ENCODE assay signal across 8 mouse cellular contexts in the genomic region with DNA sequence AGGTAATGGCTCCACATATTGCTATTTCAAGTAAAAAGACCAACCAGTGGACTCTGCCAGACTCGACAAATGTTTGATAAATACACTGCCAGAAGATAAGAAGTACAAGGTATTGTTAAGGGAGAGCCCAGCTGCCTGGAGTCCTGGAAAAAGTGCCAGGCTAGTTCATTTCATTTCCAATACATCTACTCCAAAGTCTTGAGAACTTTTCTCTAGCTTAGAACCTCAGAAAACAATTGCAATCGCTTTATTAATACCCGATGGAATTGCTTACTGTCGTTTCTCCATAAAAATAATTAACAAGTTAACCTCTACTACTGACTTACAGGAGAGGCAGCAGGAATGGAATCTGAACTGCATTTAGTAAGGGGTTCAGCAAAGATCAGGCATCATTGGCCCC. TPM values are rescaled to one million over a fixed set of nuclear protein-coding genes. Genes with fewer than 3 reads are reported as not detected.
A peak's percentile ranks its signal among the peaks of the same experiment; 100 is the strongest.
DNase-seq lines count a peak whose midpoint lies in the region; ATAC-seq and TF ChIP-seq lines count a peak whose summit lies in the region.

No protein-coding gene starts in this region.

- peaks cover 22% of the 10 kb centered on the region for H3K4me1 ChIP-seq in heart, embryonic 13.5 days
- H3K4me1 ChIP-seq in embryonic facial prominence, embryonic 11.5 days (ENCODE audit: control insufficient read depth, insufficient read depth, low read length) = no peaks in the 10 kb centered on the region
- H3K4me1 ChIP-seq in hindbrain, embryonic 16.5 days (ENCODE audit: control insufficient read depth, insufficient read depth, low read depth, low read length) = peaks cover 9% of the 10 kb centered on the region
- peaks cover 41% of the 10 kb centered on the region for H3K4me1 ChIP-seq in midbrain, embryonic 13.5 days (replicated peaks)
- no peaks in the 10 kb centered on the region for H3K4me1 ChIP-seq in kidney, adult 2 months (ENCODE audit: control insufficient read depth, insufficient read depth, low read length)

- H3K9ac ChIP-seq in heart, embryonic 13.5 days = peak overlapping the region; percentile 80; the same call in 1 of the 2 replicates
- H3K9ac ChIP-seq in embryonic facial prominence, embryonic 11.5 days (replicated peaks; ENCODE audit: low read length) = no peak overlapping the region
- H3K9ac ChIP-seq in hindbrain, embryonic 16.5 days (ENCODE audit: low read depth, low read length) = no peak overlapping the region
- peak overlapping the region; percentile 91 for H3K9ac ChIP-seq in midbrain, embryonic 13.5 days (replicated peaks)

- H3K27me3 ChIP-seq in heart, embryonic 13.5 days (replicated peaks) = peaks cover 58% of the 10 kb centered on the region
- peaks cover 3% of the 10 kb centered on the region; the same call in 1 of the 2 replicates for H3K27me3 ChIP-seq in embryonic facial prominence, embryonic 11.5 days (ENCODE audit: control insufficient read depth, insufficient read depth, low read length)
- peaks cover 8% of the 10 kb centered on the region; the same call in 1 of the 2 replicates for H3K27me3 ChIP-seq in hindbrain, embryonic 16.5 days (replicated peaks; ENCODE audit: control insufficient read depth, insufficient read depth, low read length)
- H3K27me3 ChIP-seq in midbrain, embryonic 13.5 days = peaks cover 39% of the 10 kb centered on the region
- H3K27me3 ChIP-seq in kidney, adult 2 months (replicated peaks; ENCODE audit: control insufficient read depth, insufficient read depth, low read length) = no peaks in the 10 kb centered on the region; the same call in 1 of the 2 replicates

- peak overlapping the region; percentile 97 for H3K4me2 ChIP-seq in heart, embryonic 13.5 days
- H3K4me2 ChIP-seq in embryonic facial prominence, embryonic 11.5 days (ENCODE audit: low read depth, low read length) = peak overlapping the region; percentile 91
- H3K4me2 ChIP-seq in hindbrain, embryonic 16.5 days (ENCODE audit: low read length) = peak overlapping the region; percentile 91
- H3K4me2 ChIP-seq in midbrain, embryonic 13.5 days (replicated peaks) = peak overlapping the region; percentile 92

- no peaks in the 10 kb centered on the region for H3K36me3 ChIP-seq in heart, embryonic 13.5 days
- no peaks in the 10 kb centered on the region for H3K36me3 ChIP-seq in embryonic facial prominence, embryonic 11.5 days (replicated peaks; ENCODE audit: control insufficient read depth, insufficient read depth, low read depth, low read length)
- H3K36me3 ChIP-seq in hindbrain, embryonic 16.5 days (ENCODE audit: control insufficient read depth, insufficient read depth, low read length) = no peaks in the 10 kb centered on the region
- H3K36me3 ChIP-seq in midbrain, embryonic 13.5 days = no peaks in the 10 kb centered on the region
- H3K36me3 ChIP-seq in kidney, adult 2 months (ENCODE audit: control insufficient read depth, insufficient read depth, low read length) = no peaks in the 10 kb centered on the region

- no peaks in the 10 kb centered on the region for H3K9me3 ChIP-seq in heart, embryonic 13.5 days
- H3K9me3 ChIP-seq in embryonic facial prominence, embryonic 11.5 days (replicated peaks; ENCODE audit: control insufficient read depth, low read length) = no peaks in the 10 kb centered on the region
- no peaks in the 10 kb centered on the region for H3K9me3 ChIP-seq in hindbrain, embryonic 16.5 days (ENCODE audit: control insufficient read depth, low read length)
- H3K9me3 ChIP-seq in midbrain, embryonic 13.5 days = no peaks in the 10 kb centered on the region

- H3K4me3 ChIP-seq in heart, embryonic 13.5 days = peak overlapping the region; percentile 81
- peak overlapping the region; percentile 73 for H3K4me3 ChIP-seq in embryonic facial prominence, embryonic 11.5 days (ENCODE audit: low read depth, low read length)
- H3K4me3 ChIP-seq in hindbrain, embryonic 16.5 days (ENCODE audit: low read length) = peak overlapping the region; percentile 86
- H3K4me3 ChIP-seq in midbrain, embryonic 13.5 days (replicated peaks) = peak overlapping the region; percentile 71
- H3K4me3 ChIP-seq in kidney, adult 2 months (ENCODE audit: insufficient read depth, low read depth, low read length) = no peak overlapping the region

- WGBS in heart, embryonic 13.5 days = 6% methylated on average over 4 of the region's 4 CpGs
- 10% methylated on average over 4 of the region's 4 CpGs for WGBS in embryonic facial prominence, embryonic 11.5 days
- 10% methylated on average over 4 of the region's 4 CpGs for WGBS in hindbrain, embryonic 16.5 days
- WGBS in midbrain, embryonic 13.5 days = 3% methylated on average over 4 of the region's 4 CpGs
- WGBS in kidney, adult 2 months = 15% methylated on average over 4 of the region's 4 CpGs

- intact Hi-C loops in heart, postnatal 10 days (cut with DNase I) = loop anchor here (5.0 to 10.0 kb wide), 2 partner anchors 150 to 287 kb away; no protein-coding TSS in a partner anchor

- no peak for TF ChIP-seq POLR2A in kidney, adult 2 months (IDR thresholded peaks at IDR 0.05; ENCODE audit: low read depth, low read length)

- TF ChIP-seq CTCF in kidney, adult 2 months (conservative IDR thresholded peaks at IDR 0.05; ENCODE audit: insufficient read depth, insufficient read length, low read depth, low read length) = no peak

- no peak for DNase-seq in heart, postnatal 10 days
- no peak for DNase-seq in embryonic facial prominence, embryonic 11.5 days (ENCODE audit: low spot score)
- no peak for DNase-seq in gastrocnemius, adult 18-20 months (ENCODE audit: low spot score)
- no peak for DNase-seq in kidney, adult 2 months

- ATAC-seq in heart, embryonic 13.5 days (ENCODE audit: extremely low read depth, insufficient number of reproducible peaks, low FRiP score, low TSS enrichment) = no peak
- ATAC-seq in embryonic facial prominence, embryonic 11.5 days (replicated peaks; ENCODE audit: insufficient number of reproducible peaks, low FRiP score, low TSS enrichment, low read depth) = no peak
- no peak for ATAC-seq in hindbrain, embryonic 16.5 days
- no peak for ATAC-seq in midbrain, embryonic 13.5 days
- no peak for ATAC-seq in granulocyte monocyte progenitor cell, adult 5-6 weeks (replicated peaks; ENCODE audit: poor library complexity, severe bottlenecking)

- no peak overlapping the region for H3K27ac ChIP-seq in heart, embryonic 13.5 days (replicated peaks)
- H3K27ac ChIP-seq in embryonic facial prominence, embryonic 11.5 days (replicated peaks; ENCODE audit: low read depth, low read length) = no peak overlapping the region
- no peak overlapping the region for H3K27ac ChIP-seq in hindbrain, embryonic 16.5 days (ENCODE audit: low read depth, low read length)
- H3K27ac ChIP-seq in midbrain, embryonic 13.5 days = peak overlapping the region; percentile 92
- H3K27ac ChIP-seq in kidney, adult 2 months (ENCODE audit: insufficient read depth, low read depth, low read length) = no peak overlapping the region

RNA-seq across cellular contexts. Expression of gene Tenm3, which starts 1.7 kb away (rescaled TPM):
- 7.0 and 7.1 TPM in 2 replicates for polyA plus RNA-seq in heart, embryonic 13.5 days (2015; fragmentation: Nextera tagmentation; extraction: Ambion mirVana)
- 1 to 10 TPM; 8.3 to 8.7 TPM for total RNA-seq in heart, postnatal 10 days (2021)
- polyA plus RNA-seq in embryonic facial prominence, embryonic 11.5 days (2014; fragmentation: Nextera tagmentation; extraction: Ambion mirVana) = 47.0 and 49.2 TPM in 2 replicates
- 24.2 and 26.1 TPM in 2 replicates for polyA plus RNA-seq in hindbrain, embryonic 16.5 days (2015; fragmentation: Nextera tagmentation; extraction: Ambion mirVana)
- 41.3 and 57.1 TPM in 2 replicates for polyA plus RNA-seq in midbrain, embryonic 13.5 days (2015; fragmentation: Nextera tagmentation; extraction: Ambion mirVana)
- total RNA-seq in granulocyte monocyte progenitor cell, adult 5-6 weeks (2014; fragmentation: Nextera tagmentation) = not detected in 2 replicates
- total RNA-seq in granulocyte monocyte progenitor cell, adult 5-6 weeks (2017) = not detected in 2 replicates
- total RNA-seq in gastrocnemius, adult 18-20 months (2021) = 10 to 100 TPM; 10.4 to 11.8 TPM
- 2.0 and 2.4 TPM in 2 replicates for polyA plus RNA-seq in kidney, adult 2 months (2012; rRNA removed)

Comparison
In these comparisons a context has a peak if more than half of its experiments do, and no peak if none do; other contexts are left out.
1. H3K9ac ChIP-seq: peak in heart, embryonic 13.5 days (single experiment) and midbrain, embryonic 13.5 days (single experiment); none in embryonic facial prominence, embryonic 11.5 days (single experiment) and hindbrain, embryonic 16.5 days (single experiment).
2. Peak in every context shown above with its lines, with median percentiles within 50 percentile points of each other: H3K4me2 ChIP-seq.